In the genomic region with DNA sequence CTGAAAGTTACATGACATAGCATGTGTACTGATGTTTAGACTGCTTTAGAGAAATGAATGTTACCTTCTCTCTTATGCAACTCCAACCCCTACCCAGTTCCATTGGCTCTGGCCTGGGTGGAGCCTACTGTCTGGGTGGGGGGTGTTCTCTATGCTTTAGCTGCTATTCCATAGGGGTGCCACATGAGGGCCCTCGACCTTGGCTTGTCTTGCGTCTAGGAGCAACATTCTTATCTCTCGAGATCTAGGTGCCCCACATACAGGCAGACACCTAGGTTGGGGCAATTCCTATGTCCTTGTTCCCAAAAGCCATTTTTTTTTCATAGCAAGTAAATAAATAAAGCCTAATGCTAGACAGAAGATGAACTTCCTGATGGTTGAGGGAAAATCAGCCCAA, we compare ENCODE assay signal across 8 mouse cellular contexts. TPM values are rescaled to one million over a fixed set of nuclear protein-coding genes. Genes with fewer than 3 reads are reported as not detected.
A peak's percentile ranks its signal among the peaks of the same experiment; 100 is the strongest.
DNase-seq lines count a peak whose midpoint lies in the region; ATAC-seq lines count a peak whose summit lies in the region.

No protein-coding gene starts in this region.

- peak; percentile 11 for ATAC-seq in monocyte, adult 5-6 weeks (replicated peaks; ENCODE audit: insufficient number of reproducible peaks, low FRiP score, low TSS enrichment, poor library complexity, severe bottlenecking)

- peak; percentile 64 for DNase-seq in right cerebral cortex, adult 18-20 months
- DNase-seq in right cerebral cortex, postnatal 36 days (ENCODE audit: low spot score in 2 of 2) = no peak
- DNase-seq in c-Kit-positive CD71-positive TER-119-positive erythroid progenitor cells, embryonic 14.5 days (ENCODE audit: low spot score) = peak; percentile 80
- peak; percentile 44 to 67 for DNase-seq in left cerebral cortex, postnatal 10 days (ENCODE audit: extremely low spot score in 1 of 2, low spot score in 2 of 2)
- peak; percentile 84 to 90 for DNase-seq in thymus, postnatal 10 days (ENCODE audit: low spot score in 2 of 2)
- DNase-seq in heart, postnatal 10 days = no peak
- DNase-seq in kidney, postnatal 36 days = no peak

- intact Hi-C loops in left cerebral cortex, postnatal 10 days (cut with DNase I) = no loop called here
- intact Hi-C loops in heart, postnatal 10 days (cut with DNase I) = no loop called here

RNA-seq across cellular contexts. Expression of a gene that starts 0.7 kb away (rescaled TPM):
- total RNA-seq in left cerebral cortex, postnatal 10 days (2021) = 100 to 1,000 TPM; 148 to 150 TPM
- total RNA-seq in monocyte, adult 5-6 weeks (2017) = 4.3 to 7.3 TPM (median 5.4 TPM) in 3 replicates
- total RNA-seq in heart, postnatal 10 days (2021) = under 1 TPM; 0.15 to 0.31 TPM

RNA-seq across cellular contexts. Expression of a gene that starts 22.3 kb away (rescaled TPM):
- total RNA-seq in left cerebral cortex, postnatal 10 days (2021) = 10 to 100 TPM; 48.5 to 57.1 TPM
- 123 to 169 TPM (median 136 TPM) in 3 replicates for total RNA-seq in monocyte, adult 5-6 weeks (2017)
- 10 to 100 TPM; 50.5 to 56.9 TPM for total RNA-seq in heart, postnatal 10 days (2021)

RNA-seq across cellular contexts. Expression of a gene that starts 33.8 kb away (rescaled TPM):
- total RNA-seq in left cerebral cortex, postnatal 10 days (2021) = not detected
- total RNA-seq in monocyte, adult 5-6 weeks (2017) = not detected in 3 replicates
- total RNA-seq in heart, postnatal 10 days (2021) = not detected

Comparison
In these comparisons a context has a peak if more than half of its experiments do, and no peak if none do; other contexts are left out.
1. DNase-seq: peak in right cerebral cortex, adult 18-20 months (single experiment), c-Kit-positive CD71-positive TER-119-positive erythroid progenitor cells, embryonic 14.5 days (single experiment), left cerebral cortex, postnatal 10 days (2 of 2) and thymus, postnatal 10 days (2 of 2); none in right cerebral cortex, postnatal 36 days (0 of 2), heart, postnatal 10 days (0 of 2) and kidney, postnatal 36 days (0 of 2).
2. RNA of a gene that starts 0.7 kb away (total RNA-seq): 148 to 150 TPM in left cerebral cortex, postnatal 10 days; 4.3 to 7.3 TPM in monocyte, adult 5-6 weeks and 0.15 to 0.31 TPM in heart, postnatal 10 days; every median in the first group is over 10 times any median in the second.